Mouse (Mus musculus): Measurements from ENCODE around the gene Best3.

- TF ChIP-seq CTCF (IDR thresholded peaks at IDR 0.05; ENCODE audit: low read depth, low read length) (no peak), POLR2A (IDR thresholded peaks at IDR 0.05; ENCODE audit: extremely low read depth, insufficient read depth, low read length) (no peak)
Observed at GRCm38 (mm10) chr10:117021020-117021754, 35.1 kb downstream of the Best3 start.

Measured in liver, adult 2 months (tissue).